Mouse (Mus musculus): ENCODE data around the gene Ildr2. TPM values are rescaled to one million over a fixed set of nuclear protein-coding genes. Genes with fewer than 3 reads are reported as not detected.

Ildr2 gene
- polyA plus RNA-seq, 1 experiment from 2014 or later: 4.0 TPM

GRCm38 (mm10) chr1:166361842-166362241, 107.9 kb downstream of the Ildr2 start:
- no peak for ATAC-seq
- H3K4me2 ChIP-seq (ENCODE audit: low read length): no peak overlapping the region
- 80% methylated on average over 3 of the region's 3 CpGs for WGBS
- H3K4me3 ChIP-seq (ENCODE audit: low read depth, low read length): no peak overlapping the region
- H3K9me3 ChIP-seq (replicated peaks; ENCODE audit: control insufficient read depth, low read length, poor library complexity, severe bottlenecking): no peaks in the 10 kb centered on the region
- no peaks in the 10 kb centered on the region; the same call in 1 of the 2 replicates for H3K4me1 ChIP-seq (ENCODE audit: control insufficient read depth, insufficient read depth, low read length)
- no peak overlapping the region for H3K27ac ChIP-seq (ENCODE audit: low read length)
- no peaks in the 10 kb centered on the region for H3K27me3 ChIP-seq (ENCODE audit: control insufficient read depth, insufficient read depth, low read depth, low read length)
- no peak overlapping the region for H3K9ac ChIP-seq (ENCODE audit: low read depth, low read length)
- H3K36me3 ChIP-seq (ENCODE audit: control insufficient read depth, insufficient read depth, low read length): no peaks in the 10 kb centered on the region

DNA sequence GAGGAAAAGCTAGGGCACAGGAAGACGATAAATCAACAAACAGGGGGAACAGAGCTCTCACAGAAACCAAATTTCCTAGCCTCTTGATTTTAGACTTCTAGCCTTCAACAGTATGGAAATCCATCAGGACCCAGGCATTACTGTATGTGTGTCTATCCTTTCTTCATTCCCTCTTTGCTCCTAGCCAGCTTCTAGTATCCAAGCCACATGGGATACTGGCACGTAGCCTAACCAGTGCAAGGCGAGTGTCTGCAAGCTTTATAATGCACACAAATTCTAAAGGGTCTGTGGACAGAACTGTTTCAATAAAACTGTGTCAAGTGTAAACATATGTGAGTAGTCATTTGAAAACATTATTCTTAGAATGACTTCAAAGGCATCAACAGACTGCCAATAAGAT, 108.7 kb downstream of the Ildr2 start:
- no peak overlapping the region for H3K9ac ChIP-seq (ENCODE audit: low read depth, low read length)
- H3K4me1 ChIP-seq (ENCODE audit: control insufficient read depth, insufficient read depth, low read length): no peaks in the 10 kb centered on the region; the same call in 1 of the 2 replicates
- no peak overlapping the region for H3K4me2 ChIP-seq (ENCODE audit: low read length)
- no peak overlapping the region for H3K4me3 ChIP-seq (ENCODE audit: low read depth, low read length)
- no peaks in the 10 kb centered on the region for H3K27me3 ChIP-seq (ENCODE audit: control insufficient read depth, insufficient read depth, low read depth, low read length)
- no peak overlapping the region for H3K27ac ChIP-seq (ENCODE audit: low read length)
- H3K9me3 ChIP-seq (replicated peaks; ENCODE audit: control insufficient read depth, low read length, poor library complexity, severe bottlenecking): no peaks in the 10 kb centered on the region
- no peak for ATAC-seq
- WGBS: 84% methylated on average over 3 of the region's 3 CpGs
- H3K36me3 ChIP-seq (ENCODE audit: control insufficient read depth, insufficient read depth, low read length): no peaks in the 10 kb centered on the region

DNA sequence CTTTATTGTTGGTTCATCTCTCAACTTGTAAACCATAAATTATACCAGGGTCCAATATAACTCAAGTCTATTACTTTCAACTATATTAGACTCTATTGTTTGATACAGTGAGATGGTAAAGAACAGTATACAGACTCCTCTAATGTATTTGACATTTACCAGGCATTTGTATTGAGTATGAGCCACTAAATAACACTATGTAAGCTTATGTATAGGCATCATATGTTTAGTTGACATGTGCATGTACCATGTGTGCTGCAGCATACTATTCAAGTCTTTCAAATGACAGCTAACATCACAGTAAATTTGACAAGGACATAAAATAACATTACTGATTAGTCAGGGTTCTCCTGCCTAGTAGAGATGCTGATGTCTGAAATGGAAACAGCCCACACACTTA, 109.2 kb downstream of the Ildr2 start:
- no peaks in the 10 kb centered on the region; the same call in 1 of the 2 replicates for H3K4me1 ChIP-seq (ENCODE audit: control insufficient read depth, insufficient read depth, low read length)
- no peak overlapping the region for H3K27ac ChIP-seq (ENCODE audit: low read length)
- H3K4me3 ChIP-seq (ENCODE audit: low read depth, low read length): no peak overlapping the region
- H3K27me3 ChIP-seq (ENCODE audit: control insufficient read depth, insufficient read depth, low read depth, low read length): no peaks in the 10 kb centered on the region
- H3K9ac ChIP-seq (ENCODE audit: low read depth, low read length): no peak overlapping the region
- no peak for ATAC-seq
- no peak overlapping the region for H3K4me2 ChIP-seq (ENCODE audit: low read length)
- no peaks in the 10 kb centered on the region for H3K36me3 ChIP-seq (ENCODE audit: control insufficient read depth, insufficient read depth, low read length)
- no peaks in the 10 kb centered on the region for H3K9me3 ChIP-seq (replicated peaks; ENCODE audit: control insufficient read depth, low read length, poor library complexity, severe bottlenecking)

Other genes with a start within 250 kb of the Ildr2 start
- 1.2 and 1.3 TPM in 2 replicates for gene Dusp27, start 126.2 kb upstream of the Ildr2 start, polyA plus RNA-seq (2015; fragmentation: Nextera tagmentation; extraction: Ambion mirVana)
- gene Gpa33, start 123.9 kb upstream of the Ildr2 start, polyA plus RNA-seq (2015; fragmentation: Nextera tagmentation; extraction: Ambion mirVana): 0.08 TPM in 1 of 2 replicates, not detected in the other
- 0.14 TPM in 1 of 2 replicates, not detected in the other for gene Mael, start 15.4 kb upstream of the Ildr2 start, polyA plus RNA-seq (2015; fragmentation: Nextera tagmentation; extraction: Ambion mirVana)
- 88.8 and 98.7 TPM in 2 replicates for gene Tada1, start 125.0 kb downstream of the Ildr2 start, polyA plus RNA-seq (2015; fragmentation: Nextera tagmentation; extraction: Ambion mirVana)
- gene Pogk, start 155.7 kb downstream of the Ildr2 start, polyA plus RNA-seq (2015; fragmentation: Nextera tagmentation; extraction: Ambion mirVana): 38.4 and 41.5 TPM in 2 replicates
- not detected in 2 replicates for gene Gm4846, start 243.4 kb downstream of the Ildr2 start, polyA plus RNA-seq (2015; fragmentation: Nextera tagmentation; extraction: Ambion mirVana)